ENCODE assay signal across 9 mouse cellular contexts in genomic region chrX:106964326-106964725, GRCm38 (mm10). TPM values are rescaled to one million over a fixed set of nuclear protein-coding genes. Genes with fewer than 3 reads are reported as not detected.
A peak's percentile ranks its signal among the peaks of the same experiment; 100 is the strongest.
DNase-seq lines count a peak whose midpoint lies in the region; ATAC-seq and TF ChIP-seq lines count a peak whose summit lies in the region.
"Had no signal": no experiment of that assay in that cellular context is flagged by ENCODE, and none has a peak within 500 bp of the region (broad histone marks: within the 10 kb centered on the region; RNA-seq: fewer than 3 reads in every experiment).

No protein-coding gene starts in this region.

- H3K4me3 ChIP-seq in forebrain, postnatal 0 days (ENCODE audit: low read depth, low read length): no peak overlapping the region
- no peak overlapping the region for H3K4me3 ChIP-seq in forebrain, embryonic 15.5 days

- H3K27ac ChIP-seq in forebrain, postnatal 0 days (ENCODE audit: low read depth, low read length): no peak overlapping the region
- H3K27ac ChIP-seq in forebrain, embryonic 15.5 days (replicated peaks): no peak overlapping the region

- no peaks in the 10 kb centered on the region for H3K36me3 ChIP-seq in forebrain, postnatal 0 days (ENCODE audit: insufficient read depth)
- no peaks in the 10 kb centered on the region for H3K36me3 ChIP-seq in forebrain, embryonic 15.5 days

- peak; percentile 19 for DNase-seq in forebrain, postnatal 0 days
- DNase-seq in urinary bladder, postnatal 14 days (ENCODE audit: low spot score): peak; percentile 13
- DNase-seq in urinary bladder, postnatal 4 days (ENCODE audit: low spot score in 2 of 2): no peak
- DNase-seq in heart, postnatal 36 days: peak; percentile 13 to 22
- DNase-seq in layer of hippocampus, adult 18-20 months (ENCODE audit: low spot score in 2 of 2): no peak
- no peak for DNase-seq in left cerebral cortex, postnatal 10 days (ENCODE audit: extremely low spot score in 1 of 2, low spot score in 2 of 2)
- DNase-seq in spleen, postnatal 14 days (ENCODE audit: low spot score in 2 of 2): no peak

- no peaks in the 10 kb centered on the region for H3K9me3 ChIP-seq in forebrain, postnatal 0 days (ENCODE audit: low read length)
- no peaks in the 10 kb centered on the region for H3K9me3 ChIP-seq in forebrain, embryonic 15.5 days

- 35% methylated on average over 2 of the region's 2 CpGs for WGBS in forebrain, postnatal 0 days
- whole genome bisulfite sequencing in forebrain, embryonic 15.5 days: 31% methylated on average over 2 of the region's 2 CpGs

- H3K27me3 ChIP-seq in forebrain, postnatal 0 days (ENCODE audit: insufficient read depth, low read length): no peaks in the 10 kb centered on the region
- no peaks in the 10 kb centered on the region for H3K27me3 ChIP-seq in forebrain, embryonic 15.5 days
- H3K27me3 ChIP-seq: CH12.LX had no signal

- no peak for ATAC-seq in forebrain, postnatal 0 days
- ATAC-seq in forebrain, embryonic 15.5 days (replicated peaks): no peak

- intact Hi-C loops in heart, postnatal 36 days (cut with DNase I): no loop called here
- intact Hi-C loops in left cerebral cortex, postnatal 10 days (cut with DNase I): no loop called here

- H3K4me1 ChIP-seq in forebrain, postnatal 0 days (ENCODE audit: insufficient read depth): no peaks in the 10 kb centered on the region
- H3K4me1 ChIP-seq in forebrain, embryonic 15.5 days: no peaks in the 10 kb centered on the region

- no peak overlapping the region for H3K4me2 ChIP-seq in forebrain, postnatal 0 days (ENCODE audit: low read depth)
- H3K4me2 ChIP-seq in forebrain, embryonic 15.5 days (replicated peaks): no peak overlapping the region

- no peak for TF ChIP-seq CTCF in forebrain, postnatal 0 days (IDR thresholded peaks at IDR 0.05; ENCODE audit: low read depth)

- no peak overlapping the region for H3K9ac ChIP-seq in forebrain, postnatal 0 days
- H3K9ac ChIP-seq in forebrain, embryonic 15.5 days (replicated peaks): no peak overlapping the region

RNA-seq across cellular contexts. Expression of gene Lpar4, which starts 43.9 kb away (rescaled TPM):
- total RNA-seq in forebrain, postnatal 0 days (2014; rRNA removed): 2.5 and 5.1 TPM in 2 replicates
- polyA plus RNA-seq in forebrain, postnatal 0 days (2015; fragmentation: Nextera tagmentation; extraction: Ambion mirVana): 2.9 and 3.6 TPM in 2 replicates
- 5.2 and 5.7 TPM in 2 replicates for polyA plus RNA-seq in forebrain, embryonic 15.5 days (2015; fragmentation: Nextera tagmentation; extraction: Ambion mirVana)
- total RNA-seq in heart, postnatal 36 days (2021): 1 to 10 TPM; 1.4 to 2.0 TPM
- 1 to 10 TPM; 1.8 to 2.0 TPM for total RNA-seq in layer of hippocampus, adult 18-20 months (2021)
- 1 to 10 TPM; 1.5 to 1.6 TPM for total RNA-seq in left cerebral cortex, postnatal 10 days (2021)

Comparison
In these comparisons a context has a peak if more than half of its experiments do, and no peak if none do; other contexts are left out.
1. DNase-seq: peak in forebrain, postnatal 0 days (single experiment), urinary bladder, postnatal 14 days (single experiment) and heart, postnatal 36 days (2 of 2); none in urinary bladder, postnatal 4 days (0 of 2), layer of hippocampus, adult 18-20 months (0 of 2), left cerebral cortex, postnatal 10 days (0 of 2) and spleen, postnatal 14 days (0 of 2).